Mouse (Mus musculus) neural tube, postnatal 0 days (tissue): ENCODE data around the gene Rab30. TPM values are rescaled to one million over a fixed set of nuclear protein-coding genes. Genes with fewer than 3 reads are reported as not detected.

Experiments
- polyA plus RNA-seq: library from polyadenylated mRNA; unstranded; fragments of >200 nt; fragmentation: Nextera tagmentation; extraction: Ambion mirVana; gene quantifications from 2 replicates; pipeline ENCODE4 v1.2.1, GENCODE M21; 2015

The Rab30 gene
- 20.8 and 21.5 TPM in 2 replicates for polyA plus RNA-seq

GRCm38 (mm10) chr7:92741152-92741860 is at the start of gene Rab30:
Gene Rab30, plus strand, starts transcription at chr7:92741603.

GRCm38 (mm10) chr7:92874116-92874675 is 132.8 kb downstream of the Rab30 start, which contains the start of the genes Ddias and Prcp:
Gene Ddias, minus strand, starts transcription at chr7:92874247.
Gene Prcp, plus strand, starts transcription at chr7:92874470.

Other genes starting within 250 kb of the Rab30 start
- 42.8 and 49.5 TPM in 2 replicates for gene Ccdc90b, start 180.5 kb upstream of the Rab30 start, polyA plus RNA-seq
- 17.5 and 19.8 TPM in 2 replicates for gene Ankrd42, start 104.5 kb upstream of the Rab30 start, polyA plus RNA-seq
- 15.8 and 16.4 TPM in 2 replicates for gene Pcf11, start 71.7 kb upstream of the Rab30 start, polyA plus RNA-seq
- gene Ddias, start 132.6 kb downstream of the Rab30 start, polyA plus RNA-seq, result 2.1 and 2.3 TPM in 2 replicates
- 14.7 and 16.7 TPM in 2 replicates for gene Prcp, start 132.9 kb downstream of the Rab30 start, polyA plus RNA-seq